35 mouse cellular contexts compared by ENCODE assay signal in the genomic region with DNA sequence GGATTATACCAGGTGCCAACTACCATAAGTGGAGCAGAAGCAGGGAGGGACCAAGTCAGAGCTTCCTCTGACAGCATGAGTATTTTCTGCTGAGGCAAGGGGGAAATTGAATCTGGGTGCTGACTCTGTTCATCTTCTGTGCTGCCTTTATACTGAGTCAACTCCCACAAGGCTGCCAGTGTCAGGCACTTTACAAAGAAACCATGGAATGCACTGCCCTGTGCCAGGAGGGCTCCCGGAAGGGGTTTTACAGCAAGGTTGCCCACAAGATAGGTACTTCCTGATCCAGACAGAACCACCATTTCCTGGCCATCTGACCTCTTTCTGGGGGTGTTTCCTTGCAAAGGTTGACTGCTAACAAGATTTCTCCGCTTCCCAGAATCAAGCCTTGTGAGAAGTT.
"Had no signal": no experiment of that assay in that cellular context is flagged by ENCODE, and none has a peak within 500 bp of the region (broad histone marks: within the 10 kb centered on the region; RNA-seq: fewer than 3 reads in every experiment).

No protein-coding gene starts in this region.

- H3K4me2 ChIP-seq: heart, embryonic 11.5 days; heart, embryonic 12.5 days; heart, embryonic 13.5 days; heart, embryonic 15.5 days; hindbrain, embryonic 12.5 days; hindbrain, embryonic 13.5 days; hindbrain, embryonic 14.5 days; hindbrain, embryonic 15.5 days; intestine, embryonic 15.5 days; kidney, embryonic 15.5 days had no signal

- H3K4me3 ChIP-seq: heart, embryonic 10.5 days; heart, embryonic 12.5 days; heart, embryonic 13.5 days; heart, embryonic 15.5 days; hindbrain, embryonic 10.5 days; hindbrain, embryonic 12.5 days; hindbrain, embryonic 13.5 days; hindbrain, embryonic 15.5 days; intestine, embryonic 15.5 days; kidney, embryonic 15.5 days; layer of hippocampus, adult 2 months; left cerebral cortex, adult 2 months had no signal

- H3K9me3 ChIP-seq: heart, embryonic 10.5 days; heart, embryonic 12.5 days; heart, embryonic 13.5 days; heart, embryonic 15.5 days; hindbrain, embryonic 10.5 days; hindbrain, embryonic 12.5 days; hindbrain, embryonic 13.5 days; hindbrain, embryonic 15.5 days; intestine, embryonic 15.5 days; kidney, embryonic 15.5 days had no signal

- DNase-seq: heart, postnatal 10 days; heart, postnatal 14 days; heart, postnatal 36 days; heart, postnatal 4 days; kidney, adult 11 months; kidney, adult 18-20 months; kidney, adult 2 months; kidney, adult 8-10 months; kidney, adult 9 months; kidney, postnatal 10 days; kidney, postnatal 14 days; kidney, postnatal 25 days; kidney, postnatal 36 days; kidney, postnatal 4 days; layer of hippocampus, adult 9-11 months; layer of hippocampus, postnatal 36 days had no signal

- ATAC-seq: hindbrain, postnatal 0 days; inflammation-experienced regulatory T-cells, adult 6 months; intestine, embryonic 15.5 days; intestine, embryonic 16.5 days; intestine, postnatal 0 days had no signal

- H3K4me1 ChIP-seq: heart, embryonic 10.5 days; heart, embryonic 12.5 days; heart, embryonic 13.5 days; heart, embryonic 15.5 days; hindbrain, embryonic 10.5 days; hindbrain, embryonic 12.5 days; hindbrain, embryonic 13.5 days; hindbrain, embryonic 15.5 days; intestine, embryonic 15.5 days; kidney, embryonic 15.5 days had no signal

- H3K9ac ChIP-seq: heart, embryonic 12.5 days; heart, embryonic 13.5 days; heart, embryonic 15.5 days; hindbrain, embryonic 12.5 days; hindbrain, embryonic 13.5 days; hindbrain, embryonic 14.5 days; hindbrain, embryonic 15.5 days; intestine, embryonic 15.5 days; kidney, embryonic 15.5 days had no signal

- H3K27ac ChIP-seq: heart, embryonic 10.5 days; heart, embryonic 13.5 days; heart, embryonic 15.5 days; hindbrain, embryonic 10.5 days; hindbrain, embryonic 12.5 days; hindbrain, embryonic 13.5 days; hindbrain, embryonic 14.5 days; hindbrain, embryonic 15.5 days; hindbrain, postnatal 0 days; intestine, embryonic 15.5 days; kidney, embryonic 15.5 days; kidney, postnatal 0 days; layer of hippocampus, adult 2 months; left cerebral cortex, adult 2 months had no signal

- H3K36me3 ChIP-seq: heart, embryonic 10.5 days; heart, embryonic 12.5 days; heart, embryonic 13.5 days; heart, embryonic 15.5 days; hindbrain, embryonic 10.5 days; hindbrain, embryonic 12.5 days; hindbrain, embryonic 13.5 days; hindbrain, embryonic 15.5 days; intestine, embryonic 15.5 days; kidney, embryonic 15.5 days had no signal

- H3K27me3 ChIP-seq: heart, embryonic 12.5 days; heart, embryonic 13.5 days; heart, embryonic 15.5 days; hindbrain, embryonic 12.5 days; hindbrain, embryonic 13.5 days; hindbrain, embryonic 15.5 days; intestine, embryonic 15.5 days; kidney, embryonic 15.5 days had no signal
